Mouse (Mus musculus) CD4-positive naive resting alpha-beta T cell, adult 76 days (primary cell): ENCODE results near the gene Tmem106c. TPM values are rescaled to one million over a fixed set of nuclear protein-coding genes. Genes with fewer than 3 reads are reported as not detected.

ENCODE experiments used
- total RNA-seq: library from RNA; stranded (reverse); gene quantifications from one replicate; pipeline ENCODE4 v1.2.4, GENCODE M21; 2023

Tmem106c gene
- 12.0 TPM for total RNA-seq

GRCm38 (mm10) chr15:97963989-97964835 lies at the start of gene Tmem106c:
Gene Tmem106c (plus strand): TSS chr15:97964200.

GRCm38 (mm10) chr15:98003822-98004739 lies 40.1 kb downstream of the Tmem106c start, which contains the start of gene Col2a1:
Gene Col2a1 (minus strand): TSS chr15:98004695.

Other genes starting within 250 kb of the Tmem106c start
- 0.82 TPM for gene Endou, start 232.9 kb upstream of the Tmem106c start, total RNA-seq
- 3.5 TPM for gene Rapgef3, start 196.2 kb upstream of the Tmem106c start, total RNA-seq
- 24.5 TPM for gene Slc48a1, start 185.7 kb upstream of the Tmem106c start, total RNA-seq
- gene Hdac7, start 119.7 kb upstream of the Tmem106c start, total RNA-seq: 131 TPM
- gene Vdr, start 53.6 kb upstream of the Tmem106c start, total RNA-seq: 0.23 TPM
- gene Col2a1, start 40.5 kb downstream of the Tmem106c start, total RNA-seq: not detected
- 8.7 TPM for gene Pfkm, start 128.4 kb downstream of the Tmem106c start, total RNA-seq
- 51.6 TPM for gene Senp1, start 129.5 kb downstream of the Tmem106c start, total RNA-seq
- 14.3 TPM for gene Asb8, start 201.4 kb downstream of the Tmem106c start, total RNA-seq
- gene Ccdc184, start 203.0 kb downstream of the Tmem106c start, total RNA-seq: not detected
- gene Olfr288, start 231.3 kb downstream of the Tmem106c start, total RNA-seq: not detected